Mouse (Mus musculus) left cerebral cortex, postnatal 36 days (tissue): ENCODE measurements at regions not wholly inside any gene's neighbourhood (a gene's known extent, or its start where the extent isn't known, plus 50 kb on each side); places are given as distances from the start of the nearest gene placed in this dataset.

ENCODE experiments used
- DNase-seq, 2 experiments: peaks; one replicate each; pipeline ENCODE4 v3.0.0; 2021 to 2022; ENCODE audit warnings: low spot score in 2 of 2, mixed read lengths in 1 of 2
- intact Hi-C: fragments of 180-260 bp; cut with DNase I; formaldehyde crosslinking; loops from one replicate; pipeline ENCODE4 v1.15.1; 2025

DNA sequence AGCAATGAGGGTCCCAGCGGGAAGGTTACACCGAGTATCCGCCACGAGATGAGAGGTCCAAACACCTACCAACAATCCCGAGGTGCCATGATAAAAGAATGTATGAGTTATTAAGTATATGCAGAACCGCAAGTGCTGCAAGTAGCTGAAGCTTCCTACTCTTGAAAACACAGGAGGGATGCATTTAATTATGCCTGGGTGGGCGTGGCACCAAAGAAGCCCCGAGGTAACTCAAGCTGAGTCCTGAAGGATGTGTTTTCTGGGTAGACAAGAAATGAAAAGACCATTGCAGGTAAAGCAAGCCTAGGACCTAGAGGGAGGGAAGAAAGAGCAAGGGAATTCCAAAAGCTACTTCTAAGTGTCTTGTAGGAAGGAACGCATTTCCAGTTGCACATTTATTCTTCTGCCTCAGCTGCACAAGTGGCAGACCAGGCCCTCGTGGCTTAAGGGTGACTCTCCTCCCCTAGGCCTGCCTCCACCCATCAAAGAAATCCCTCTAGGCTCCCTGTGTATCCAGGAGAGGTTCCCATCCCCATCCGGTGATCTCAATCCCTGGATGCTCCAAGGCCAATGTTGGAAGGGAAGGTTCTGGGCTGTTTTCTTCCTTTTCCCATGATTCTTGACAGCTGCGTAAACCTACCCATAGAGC lies 104.2 kb upstream of the Mgme1 start:
- DNase-seq = no peak
- intact Hi-C loops = loop anchor here (10.0 kb wide), 2 partner anchors 121 to 151 kb away; partner anchors contain the start of gene Rrbp1

DNA sequence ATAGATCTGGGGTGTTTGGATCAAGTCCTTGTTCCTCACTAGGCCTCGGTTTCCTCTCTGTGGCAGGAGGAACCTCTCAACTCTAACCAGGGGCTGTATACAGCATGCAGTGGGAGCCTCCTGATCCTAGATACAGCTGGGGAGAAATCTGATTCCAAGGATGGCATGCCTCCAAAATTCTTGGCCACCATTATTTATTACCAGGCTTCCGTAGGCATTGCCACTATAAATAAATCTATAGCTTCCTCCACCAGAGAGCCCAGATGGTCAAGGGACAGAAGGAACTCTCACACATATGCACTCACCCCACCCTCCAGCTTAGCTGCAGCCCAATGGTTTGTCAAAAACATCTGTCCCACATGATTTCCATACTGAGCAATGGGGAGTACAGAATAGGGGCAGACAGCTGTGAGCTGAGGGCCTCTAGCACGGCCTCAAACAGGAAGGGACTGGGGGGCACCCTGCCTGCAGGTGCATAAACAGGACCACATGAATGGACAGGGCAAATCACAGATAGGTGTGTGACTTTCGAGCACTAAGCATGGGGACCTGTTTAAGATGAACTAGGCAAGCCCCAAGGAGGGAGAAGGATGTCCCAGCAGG lies 100.8 kb upstream of the Mgme1 start:
- intact Hi-C loops = loop anchor here (10.0 kb wide), 2 partner anchors 125 to 155 kb away; partner anchors contain the start of gene Rrbp1
- no peak for DNase-seq

DNA sequence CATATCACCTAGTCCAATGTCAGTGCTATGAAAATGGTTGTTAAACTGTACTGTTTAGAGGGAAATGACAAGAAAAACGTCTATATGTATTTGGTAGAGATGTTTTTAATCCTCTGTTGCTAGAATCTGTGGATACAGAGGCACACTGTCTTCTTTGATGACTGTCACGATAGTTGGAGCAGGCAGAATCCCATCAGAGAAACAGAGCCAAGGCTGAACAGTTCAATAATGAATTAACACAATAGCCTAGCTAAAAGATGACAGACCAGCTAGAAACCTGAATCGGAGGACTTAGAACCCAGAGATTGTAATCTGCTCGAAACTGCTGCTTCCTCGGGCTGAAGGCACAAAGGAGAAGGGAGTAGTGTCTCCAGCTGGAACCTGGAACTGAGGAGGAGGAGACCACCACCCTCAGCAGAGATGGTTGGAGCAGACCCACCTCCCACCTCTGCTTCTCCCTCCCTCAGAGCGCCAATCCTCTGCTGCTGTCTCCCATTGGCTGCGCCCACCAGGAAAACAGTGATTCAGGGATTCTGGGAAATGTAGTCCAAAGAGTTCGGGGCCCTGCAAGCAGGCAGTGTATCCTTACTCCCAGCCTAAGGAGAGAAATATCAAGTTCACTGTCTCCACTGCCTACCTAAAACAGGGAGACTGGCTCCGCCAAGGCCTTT lies 98.2 kb upstream of the Mgme1 start:
- intact Hi-C loops = no loop called here

DNA sequence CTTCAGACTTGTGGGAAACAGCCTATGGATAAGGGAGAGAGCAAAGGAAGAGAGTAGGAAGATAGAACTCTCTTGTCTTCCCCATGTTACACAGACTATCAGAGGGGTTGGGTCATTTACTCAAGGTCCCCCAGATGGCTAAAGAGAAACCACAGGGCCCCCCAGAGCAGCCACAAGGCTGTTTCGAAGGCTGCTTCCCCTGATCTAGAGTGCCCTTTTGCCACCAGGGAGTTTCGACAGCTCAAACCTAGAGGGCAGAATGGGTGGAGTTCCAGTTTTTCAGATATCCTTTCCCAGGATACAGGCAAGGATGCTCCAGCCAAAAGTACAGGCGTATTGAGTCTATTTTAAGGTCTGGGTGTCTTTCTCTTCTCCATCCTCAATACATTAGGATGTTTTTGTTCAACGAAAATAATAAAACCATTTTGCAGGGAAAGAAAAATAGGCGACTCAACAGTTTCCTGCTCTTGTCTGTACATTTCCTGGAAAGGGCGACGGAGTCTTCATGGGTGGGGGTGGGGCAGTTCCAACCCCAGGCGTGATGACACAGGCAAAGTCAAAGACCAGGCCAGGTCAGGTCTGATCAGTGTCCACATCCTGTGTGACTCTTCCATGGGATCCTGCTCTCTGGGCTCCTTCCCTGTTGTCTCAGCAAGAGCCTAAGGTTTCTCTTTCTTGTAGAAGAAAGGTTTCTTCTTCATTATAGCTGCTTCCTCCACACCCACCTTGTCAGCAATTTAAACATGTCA lies 96.9 kb upstream of the Mgme1 start:
- DNase-seq = no peak
- intact Hi-C loops = no loop called here

More for the DNA sequence above, 98.2 kb upstream of the Mgme1 start:
- DNase-seq = peak; percentile 83 to 84

DNA sequence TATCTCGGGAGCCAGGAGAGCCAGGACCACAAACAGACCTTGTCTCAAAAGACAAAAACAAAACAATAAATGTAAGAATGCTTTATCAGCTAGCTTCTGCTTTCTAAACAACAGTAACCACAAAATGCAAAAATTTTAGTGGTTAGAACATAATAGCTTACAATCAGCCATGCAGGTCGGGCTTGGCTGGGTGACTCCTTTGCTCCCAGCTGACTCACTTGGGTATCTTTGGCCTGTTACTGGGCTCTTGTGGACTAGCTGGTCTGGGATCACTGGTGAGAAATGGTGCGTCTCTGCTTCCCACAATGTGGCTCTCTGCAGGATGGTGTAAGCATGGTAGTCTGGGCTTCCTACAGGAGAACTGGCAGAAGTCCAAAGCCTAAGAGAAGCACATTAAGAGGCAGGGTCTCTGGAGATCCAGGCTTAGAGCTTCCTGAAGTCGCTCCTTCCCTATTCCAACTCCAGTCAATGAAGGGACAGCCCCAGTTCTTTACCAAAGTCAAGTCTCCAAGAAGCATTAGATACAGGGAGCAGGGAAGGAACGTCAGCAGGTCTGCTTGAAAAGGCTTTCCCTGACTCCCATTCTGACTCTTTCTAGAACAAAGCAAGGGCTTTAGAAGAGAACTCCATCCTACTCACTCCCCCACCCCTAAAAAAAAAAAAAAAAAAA lies 96.0 kb upstream of the Mgme1 start:
- intact Hi-C loops = no loop called here

DNA sequence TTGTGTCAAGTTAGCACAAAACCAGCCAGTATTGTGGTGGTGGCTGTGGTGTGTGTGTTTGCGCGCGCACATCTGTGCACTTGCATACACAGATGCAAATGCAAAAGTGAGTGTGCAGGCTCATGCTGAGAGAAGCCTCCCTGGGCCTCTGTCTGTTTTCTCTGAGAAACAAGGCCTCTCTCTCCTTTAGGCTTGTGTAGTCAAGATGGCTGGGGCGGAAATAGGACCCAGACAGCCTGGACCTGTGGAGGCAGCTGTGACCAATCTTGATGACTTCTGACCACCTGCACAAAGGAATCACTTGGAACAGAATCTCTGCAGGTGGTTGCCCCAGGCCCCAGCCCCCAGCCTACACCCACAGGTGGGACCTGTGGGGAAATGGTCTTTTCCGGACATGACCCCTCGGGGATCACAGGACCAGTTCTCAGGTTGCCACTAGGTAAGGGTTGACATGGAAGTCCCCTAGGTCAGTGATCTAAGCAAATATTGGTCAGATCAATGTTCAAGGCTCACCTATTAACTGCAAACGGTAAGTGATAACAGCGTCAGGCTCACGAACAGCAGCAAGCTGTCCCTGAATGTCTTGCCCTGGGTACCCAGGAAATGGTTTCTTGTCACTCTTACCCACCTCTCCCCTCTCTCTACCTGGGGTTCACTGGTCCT lies 93.8 kb upstream of the Mgme1 start:
- no peak for DNase-seq
- intact Hi-C loops = no loop called here

More for the DNA sequence above, 96.0 kb upstream of the Mgme1 start:
- no peak for DNase-seq

DNA sequence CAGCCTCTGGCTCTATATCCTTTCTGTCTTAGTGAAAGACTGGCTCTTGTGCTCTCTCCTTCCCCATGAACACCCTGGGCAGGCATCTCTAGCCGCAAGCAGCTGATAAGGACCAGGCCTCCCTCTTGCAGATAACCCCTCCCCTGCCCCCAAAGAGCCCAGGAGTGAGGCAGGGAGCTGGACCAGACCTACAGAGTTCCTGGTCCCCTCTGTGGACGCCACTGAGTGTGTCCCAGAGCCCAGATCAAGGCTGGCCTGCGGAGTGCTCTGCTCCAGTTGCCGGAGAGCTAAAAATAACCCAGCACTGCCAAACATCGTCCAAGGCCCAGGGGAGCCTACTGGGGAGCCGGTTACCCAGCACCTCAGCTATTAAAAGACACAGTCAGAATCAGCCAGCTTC lies 93.2 kb upstream of the Mgme1 start:
- intact Hi-C loops = no loop called here
- DNase-seq = no peak

DNA sequence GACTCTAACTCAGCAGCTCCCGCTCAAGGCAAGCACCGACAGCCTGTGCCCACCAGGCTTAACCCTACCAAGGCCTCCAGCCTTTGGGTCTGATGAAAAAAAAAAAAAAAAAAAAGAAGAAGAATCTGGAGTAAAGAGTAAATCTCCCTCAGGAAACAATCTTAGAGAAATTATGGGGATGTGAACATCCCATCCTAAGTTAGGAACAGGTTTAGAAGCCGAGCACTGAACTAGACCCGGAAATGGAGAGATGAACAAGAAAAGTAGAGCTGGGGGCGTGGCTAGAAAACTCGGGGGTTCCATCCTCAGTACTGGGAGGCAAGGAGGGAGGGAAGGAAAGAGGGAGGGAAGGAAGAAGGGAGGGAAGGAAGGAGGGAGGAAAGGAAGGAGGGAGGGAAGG lies 92.5 kb upstream of the Mgme1 start:
- no peak for DNase-seq

DNA sequence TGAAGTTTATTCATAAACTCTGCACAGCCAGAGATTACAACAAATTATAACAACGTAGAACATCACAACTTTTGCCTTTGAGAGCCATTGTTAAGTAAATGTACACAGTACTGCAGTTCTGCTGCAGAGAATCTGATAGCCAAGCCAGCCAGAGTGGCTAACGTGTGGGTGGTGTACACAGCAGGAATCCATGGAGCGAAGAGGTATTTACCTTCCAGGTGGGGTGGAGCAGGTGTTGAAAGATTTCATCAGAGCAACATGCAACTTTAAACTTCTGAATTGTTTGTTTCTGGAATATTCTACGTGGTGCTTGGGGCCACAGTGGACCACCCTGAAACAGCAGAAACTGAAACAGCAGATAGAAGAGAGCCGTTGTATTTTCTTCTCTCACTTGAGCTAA lies 88.4 kb upstream of the Mgme1 start:
- DNase-seq = no peak
- intact Hi-C loops = no loop called here

More for the DNA sequence above, 92.5 kb upstream of the Mgme1 start:
- intact Hi-C loops = no loop called here

DNA sequence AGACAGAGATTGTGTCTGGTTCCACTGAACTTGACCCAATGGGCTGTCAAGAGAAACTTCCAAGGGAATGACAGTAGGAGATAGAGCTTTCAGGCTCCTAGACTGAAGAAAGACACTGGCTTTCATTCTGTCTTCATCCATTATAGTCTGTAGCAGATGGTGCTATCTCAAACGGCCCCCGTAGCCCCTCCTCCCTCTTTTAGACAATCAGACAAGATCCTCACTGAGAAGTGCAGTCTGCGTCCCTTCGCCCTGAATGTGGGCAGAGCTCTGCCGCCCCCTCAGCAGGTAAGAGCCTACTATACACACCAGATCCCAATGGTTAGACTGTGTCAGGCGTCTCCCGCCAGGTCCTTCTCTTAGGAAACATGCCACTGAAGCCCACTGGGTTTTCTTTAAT lies 87.9 kb upstream of the Mgme1 start:
- intact Hi-C loops = no loop called here

DNA sequence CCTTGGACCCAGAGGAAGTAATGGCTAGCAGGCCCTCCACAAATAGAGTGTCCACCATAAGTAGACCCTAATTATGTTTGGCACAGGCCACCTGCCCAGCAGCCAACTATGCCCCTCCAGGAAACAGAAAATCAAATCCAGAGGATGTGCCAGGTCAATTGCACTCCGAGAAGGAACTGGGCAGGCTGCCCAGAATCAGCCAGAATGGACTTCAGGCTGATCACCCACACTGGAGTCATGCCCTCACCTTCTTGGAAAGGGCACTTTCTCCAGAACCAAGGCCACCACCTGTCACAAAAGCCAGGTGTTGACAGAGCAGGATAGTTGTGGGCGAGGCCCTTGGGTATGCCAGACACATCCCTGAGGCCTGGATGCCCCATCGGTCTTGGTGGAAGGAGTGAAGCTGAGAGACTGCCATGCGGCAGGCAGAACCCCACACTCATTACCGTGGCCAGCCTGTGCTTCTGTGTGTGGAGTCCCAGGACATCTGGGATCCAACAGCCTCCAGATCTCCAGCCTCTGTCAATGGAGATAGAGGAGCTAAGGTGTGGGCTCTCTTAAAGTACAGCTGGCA lies 87.0 kb upstream of the Mgme1 start:
- DNase-seq = no peak
- intact Hi-C loops = no loop called here

More for the DNA sequence above, 87.9 kb upstream of the Mgme1 start:
- no peak for DNase-seq

DNA sequence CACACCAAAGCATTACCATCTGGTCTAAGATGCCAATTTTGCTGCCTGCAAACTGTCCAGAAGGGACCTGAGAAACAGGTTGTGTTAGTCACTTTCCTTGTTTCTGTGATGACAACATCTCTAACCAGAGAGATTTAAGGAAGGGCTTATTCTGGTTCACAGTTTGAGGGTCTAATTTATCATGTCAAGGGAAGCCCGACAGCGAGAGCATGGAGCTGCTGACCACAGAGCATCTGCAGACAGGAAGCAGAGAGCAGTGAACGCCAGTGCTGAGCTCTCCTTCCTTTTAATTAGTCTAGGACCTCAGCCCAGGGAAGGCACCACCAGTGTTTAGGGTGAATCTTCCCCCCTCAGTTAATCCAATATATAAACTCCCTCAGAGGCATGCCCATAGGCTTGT lies 85.3 kb upstream of the Mgme1 start:
- intact Hi-C loops = no loop called here
- DNase-seq = no peak

DNA sequence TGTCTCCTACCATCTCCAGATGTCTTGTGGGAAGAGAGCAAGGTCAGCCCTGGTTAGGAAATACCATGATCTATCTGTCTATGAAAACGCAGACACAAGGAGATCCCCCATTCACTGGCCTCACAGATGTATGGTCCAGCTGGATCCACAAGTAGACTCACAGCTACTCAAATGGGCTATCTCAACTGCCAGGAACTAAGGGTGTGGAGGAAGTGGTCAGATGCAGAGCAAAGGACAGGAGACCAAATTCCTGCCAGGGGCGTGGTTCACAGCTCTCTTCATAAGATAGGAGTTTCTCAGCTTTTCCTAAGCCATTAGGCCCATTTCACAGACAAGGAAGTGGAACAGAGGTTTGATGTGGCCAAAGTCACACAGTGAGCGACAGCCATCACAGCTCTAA lies 84.0 kb upstream of the Mgme1 start:
- intact Hi-C loops = no loop called here
- no peak for DNase-seq

DNA sequence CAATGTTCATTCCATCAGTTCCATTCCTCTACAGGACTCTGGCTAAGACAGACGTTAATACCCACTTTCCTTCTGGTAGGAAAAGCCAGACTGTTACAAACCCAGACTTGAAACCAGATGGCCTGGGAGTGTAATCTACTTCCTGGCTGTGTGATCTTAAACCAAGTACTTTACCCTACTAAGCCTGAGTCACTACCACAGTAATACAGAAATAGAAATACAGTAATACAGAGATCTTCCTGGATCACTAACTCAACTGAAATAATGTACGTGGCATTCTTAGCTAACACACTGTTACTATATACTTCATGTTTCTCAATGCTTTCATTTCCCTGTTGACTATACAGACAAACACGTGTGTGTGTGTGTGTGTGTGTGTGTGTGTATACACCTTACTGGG lies 82.4 kb upstream of the Mgme1 start:
- no peak for DNase-seq
- intact Hi-C loops = no loop called here

DNA sequence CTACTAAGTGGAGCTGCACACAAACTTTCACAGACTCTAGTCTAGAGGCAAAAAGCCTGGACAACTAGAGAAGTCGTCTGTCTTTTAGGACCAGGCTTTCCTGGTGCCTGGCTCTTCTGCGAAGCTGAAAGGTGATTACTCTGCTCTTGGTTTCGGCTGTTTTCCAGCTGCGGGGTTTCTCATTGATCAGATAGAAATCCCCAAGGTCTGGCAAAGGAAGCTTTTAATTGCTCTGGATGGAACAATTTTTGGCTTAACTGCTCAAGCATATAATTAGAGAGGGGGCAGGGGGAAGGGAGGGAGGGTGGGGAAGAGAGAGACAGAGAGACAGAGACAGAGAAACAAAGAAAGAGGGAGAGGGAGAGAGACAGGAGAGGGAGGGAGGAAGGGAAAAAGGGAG lies 82.0 kb upstream of the Mgme1 start:
- no peak for DNase-seq
- intact Hi-C loops = no loop called here

DNA sequence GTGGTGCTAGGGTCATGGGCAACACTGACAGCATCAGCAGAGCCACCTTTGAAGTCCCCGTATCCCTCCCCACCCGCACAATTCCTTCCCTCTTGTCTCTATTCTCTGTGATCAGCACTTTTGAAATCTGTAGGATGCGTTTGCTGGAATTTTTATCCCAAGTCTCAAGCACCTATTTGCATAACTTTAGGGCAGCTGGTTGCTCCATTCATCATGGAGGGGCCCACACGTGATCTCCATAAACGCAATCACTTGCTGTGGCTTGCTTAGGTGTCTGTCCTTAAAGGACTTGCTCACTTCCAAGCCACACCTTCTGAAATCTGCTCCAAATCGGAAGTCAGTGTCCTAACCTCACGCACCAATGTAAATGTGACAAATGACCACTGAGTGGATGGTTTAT lies 80.7 kb upstream of the Mgme1 start:
- intact Hi-C loops = no loop called here
- DNase-seq = no peak

DNA sequence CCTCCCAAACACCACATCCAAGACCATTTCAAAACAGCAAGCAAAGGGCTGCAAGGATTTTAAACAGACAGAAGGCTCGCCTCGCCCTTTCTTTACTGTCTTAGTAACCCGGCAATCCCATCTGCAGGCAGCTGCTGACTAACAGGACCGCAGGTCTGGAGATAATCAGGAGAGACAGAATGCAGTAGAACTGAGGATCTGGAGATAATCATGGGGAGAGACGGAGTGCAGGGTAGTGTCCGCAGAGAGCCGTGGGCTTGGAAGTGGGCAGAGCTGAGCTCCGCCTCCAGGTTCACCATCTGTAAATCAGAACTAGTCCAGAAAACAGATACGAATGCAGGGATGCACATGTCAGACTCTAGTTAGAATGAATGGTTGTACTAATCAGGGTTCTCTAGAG lies 79.4 kb upstream of the Mgme1 start:
- DNase-seq = no peak
- intact Hi-C loops = no loop called here

DNA sequence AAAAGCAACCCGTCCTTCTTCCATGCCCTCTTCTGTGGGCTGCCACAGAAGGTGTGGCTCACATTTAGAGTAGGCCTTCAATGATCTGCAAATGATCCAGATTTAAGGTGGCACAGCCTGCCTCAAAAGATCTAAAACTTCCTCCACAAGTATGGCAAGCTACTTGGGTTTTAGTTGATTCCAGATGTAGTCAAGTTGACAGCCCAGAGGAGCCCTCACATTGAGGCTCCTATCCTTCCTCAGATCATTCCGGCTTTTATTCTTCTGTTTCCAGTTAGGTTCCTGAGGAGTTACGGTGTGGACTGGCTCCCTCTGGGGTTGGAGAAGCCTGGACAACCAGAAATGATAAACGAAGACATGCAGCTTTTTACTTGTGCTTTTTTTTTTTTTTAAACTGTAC lies 78.8 kb upstream of the Mgme1 start:
- intact Hi-C loops = no loop called here
- no peak for DNase-seq

DNA sequence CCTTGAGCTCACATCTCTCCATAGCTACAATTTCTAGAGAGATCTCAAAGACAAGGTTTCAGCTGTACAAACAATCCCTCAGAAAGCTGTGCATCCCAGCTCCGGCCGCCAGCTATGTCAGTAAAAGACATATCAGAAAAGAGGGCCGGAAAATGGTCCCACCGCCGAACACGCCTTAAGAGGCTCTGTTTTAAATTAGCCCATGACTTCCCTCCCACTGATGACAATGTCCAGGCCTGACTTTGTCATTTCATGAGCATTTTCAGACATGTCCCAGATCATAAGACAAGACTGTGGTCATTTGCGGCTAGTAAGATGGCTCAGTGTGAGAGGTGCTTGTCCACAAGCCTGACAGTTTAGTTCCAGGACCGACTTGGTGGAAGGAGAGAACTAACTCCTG lies 78.0 kb upstream of the Mgme1 start:
- intact Hi-C loops = no loop called here
- no peak for DNase-seq
